Mouse (Mus musculus) frontal cortex, postnatal 25 days (tissue): ENCODE data around the gene Gm33543.

Experiments
- DNase-seq, 2 experiments: peaks; one replicate each; pipeline ENCODE4 v3.0.0; 2022; ENCODE audit warnings: low spot score in 2 of 2

Gene Gm33543

GRCm38 (mm10) chr10:95778622-95779021, 64.1 kb downstream of the Gm33543 start:
- no peak for DNase-seq

GRCm38 (mm10) chr10:95777701-95778320, 64.9 kb downstream of the Gm33543 start:
- no peak for DNase-seq

GRCm38 (mm10) chr10:95777071-95777470, 65.7 kb downstream of the Gm33543 start:
- DNase-seq = no peak

- no peak for DNase-seq
Observed at GRCm38 (mm10) chr10:95774856-95775255, 67.9 kb downstream of the Gm33543 start.

- DNase-seq = no peak
Observed at GRCm38 (mm10) chr10:95774001-95774628, 68.6 kb downstream of the Gm33543 start.
